Mouse (Mus musculus): ENCODE measurements at regions not wholly inside any gene's neighbourhood (a gene's known extent, or its start where the extent isn't known, plus 50 kb on each side); places are given as distances from the start of the nearest gene placed in this dataset.

- DNase-seq (ENCODE audit: extremely low read depth, low read depth, low spot score): peak; percentile 36
Measured at GRCm38 (mm10) chr3:133748756-133749737, 204.1 kb upstream of the Tet2 start.

- DNase-seq (ENCODE audit: extremely low read depth, low read depth, low spot score): no peak
Measured at GRCm38 (mm10) chr3:133750061-133750460, 205.1 kb upstream of the Tet2 start.

GRCm38 (mm10) chr3:133750606-133751005, 205.7 kb upstream of the Tet2 start:
- DNase-seq (ENCODE audit: extremely low read depth, low read depth, low spot score): no peak

GRCm38 (mm10) chr3:133751011-133751410, 206.1 kb upstream of the Tet2 start:
- no peak for DNase-seq (ENCODE audit: extremely low read depth, low read depth, low spot score)

GRCm38 (mm10) chr3:133751565-133751964, 206.6 kb upstream of the Tet2 start:
- no peak for DNase-seq (ENCODE audit: extremely low read depth, low read depth, low spot score)

- DNase-seq (ENCODE audit: extremely low read depth, low read depth, low spot score): peak; percentile 100
Measured at GRCm38 (mm10) chr3:133753041-133753440, 208.1 kb upstream of the Tet2 start.

- no peak for DNase-seq (ENCODE audit: extremely low read depth, low read depth, low spot score)
Measured at GRCm38 (mm10) chr3:133754006-133754910, 209.3 kb upstream of the Tet2 start.

GRCm38 (mm10) chr3:133754911-133755259, 209.9 kb upstream of the Tet2 start:
- DNase-seq (ENCODE audit: extremely low read depth, low read depth, low spot score): peak; percentile 40

GRCm38 (mm10) chr3:133757756-133758420, 212.9 kb upstream of the Tet2 start:
- no peak for DNase-seq (ENCODE audit: extremely low read depth, low read depth, low spot score)

GRCm38 (mm10) chr3:133758421-133758820, 213.5 kb upstream of the Tet2 start:
- no peak for DNase-seq (ENCODE audit: extremely low read depth, low read depth, low spot score)

- no peak for DNase-seq (ENCODE audit: extremely low read depth, low read depth, low spot score)
Measured at GRCm38 (mm10) chr3:133759611-133760010, 214.7 kb upstream of the Tet2 start.

GRCm38 (mm10) chr3:133760221-133760620, 215.3 kb upstream of the Tet2 start:
- no peak for DNase-seq (ENCODE audit: extremely low read depth, low read depth, low spot score)

- no peak for DNase-seq (ENCODE audit: extremely low read depth, low read depth, low spot score)
Measured at GRCm38 (mm10) chr3:133763721-133764120, 218.8 kb upstream of the Tet2 start.

- no peak for DNase-seq (ENCODE audit: extremely low read depth, low read depth, low spot score)
Measured at GRCm38 (mm10) chr3:133773490-133773889, 228.6 kb upstream of the Tet2 start.

- DNase-seq (ENCODE audit: extremely low read depth, low read depth, low spot score): no peak
Measured at GRCm38 (mm10) chr3:133774229-133774628, 229.3 kb upstream of the Tet2 start.

- DNase-seq (ENCODE audit: extremely low read depth, low read depth, low spot score): no peak
Measured at GRCm38 (mm10) chr3:133776013-133776412, 231.1 kb upstream of the Tet2 start.

- DNase-seq (ENCODE audit: extremely low read depth, low read depth, low spot score): no peak
Measured at GRCm38 (mm10) chr3:133779161-133779789, 234.3 kb upstream of the Tet2 start.

- DNase-seq (ENCODE audit: extremely low read depth, low read depth, low spot score): no peak
Measured at GRCm38 (mm10) chr3:133783060-133783459, 238.1 kb upstream of the Tet2 start.

- no peak for DNase-seq (ENCODE audit: extremely low read depth, low read depth, low spot score)
Measured at GRCm38 (mm10) chr3:133791361-133791760, 246.4 kb upstream of the Tet2 start.

GRCm38 (mm10) chr3:133809007-133809552, 264.1 kb upstream of the Tet2 start:
- DNase-seq (ENCODE audit: extremely low read depth, low read depth, low spot score): no peak
